29 mouse cellular contexts compared by ENCODE assay signal in genomic region chr9:75787121-75787520, GRCm38 (mm10). TPM values are rescaled to one million over a fixed set of nuclear protein-coding genes. Genes with fewer than 3 reads are reported as not detected.
A peak's percentile ranks its signal among the peaks of the same experiment; 100 is the strongest.
DNase-seq lines count a peak whose midpoint lies in the region; ATAC-seq and TF ChIP-seq lines count a peak whose summit lies in the region.
"Had no signal": no experiment of that assay in that cellular context is flagged by ENCODE, and none has a peak within 500 bp of the region (broad histone marks: within the 10 kb centered on the region; RNA-seq: fewer than 3 reads in every experiment).

No protein-coding gene starts in this region.

- no peak overlapping the region for H3K4me3 ChIP-seq in midbrain, embryonic 11.5 days (ENCODE audit: low read depth, low read length)
- H3K4me3 ChIP-seq in midbrain, embryonic 14.5 days (replicated peaks; ENCODE audit: low read depth, low read length) = no peak overlapping the region
- no peak overlapping the region for H3K4me3 ChIP-seq in intestine, embryonic 16.5 days (ENCODE audit: low read length)
- H3K4me3 ChIP-seq in layer of hippocampus, adult 2 months = no peak overlapping the region
- H3K4me3 ChIP-seq in limb, embryonic 10.5 days = no peak overlapping the region
- H3K4me3 ChIP-seq: embryonic facial prominence, embryonic 12.5 days; heart, adult 2 months; heart, embryonic 13.5 days; midbrain, embryonic 15.5 days; neural tube, embryonic 15.5 days had no signal

- no peak for ATAC-seq in midbrain, embryonic 11.5 days (ENCODE audit: low FRiP score)
- ATAC-seq in midbrain, embryonic 14.5 days (ENCODE audit: low FRiP score, low TSS enrichment) = no peak
- no peak for ATAC-seq in intestine, embryonic 16.5 days
- ATAC-seq: forebrain, embryonic 14.5 days; lung, postnatal 0 days; midbrain, embryonic 15.5 days had no signal

- H3K4me2 ChIP-seq in midbrain, embryonic 11.5 days = no peak overlapping the region
- H3K4me2 ChIP-seq in midbrain, embryonic 14.5 days (ENCODE audit: low read length) = no peak overlapping the region
- H3K4me2 ChIP-seq in intestine, embryonic 16.5 days (ENCODE audit: low read depth, low read length) = no peak overlapping the region
- H3K4me2 ChIP-seq: embryonic facial prominence, embryonic 12.5 days; heart, embryonic 13.5 days; hindbrain, embryonic 14.5 days; midbrain, embryonic 15.5 days; neural tube, embryonic 15.5 days had no signal

- peak; percentile 35 for DNase-seq in midbrain, embryonic 11.5 days (ENCODE audit: low spot score, missing footprints)
- no peak for DNase-seq in midbrain, embryonic 14.5 days
- DNase-seq in layer of hippocampus, adult 2 months (ENCODE audit: low spot score in 2 of 2) = peak; percentile 51 to 68
- DNase-seq in layer of hippocampus, postnatal 36 days = peak; percentile 40 to 51
- DNase-seq in kidney, postnatal 25 days = no peak
- no peak for DNase-seq in frontal cortex, postnatal 25 days (ENCODE audit: low spot score in 2 of 2)
- no peak for DNase-seq in limb, embryonic 10.5 days (ENCODE audit: low spot score)
- DNase-seq: adrenal gland, postnatal 25 days; B cell, adult 2 months; cerebellum, adult 8-10 months; heart, adult 2 months; heart, postnatal 10 days; kidney, adult 8-10 months; lung, adult 18-20 months; right cerebral cortex, adult 18-20 months had no signal

- H3K27me3 ChIP-seq in midbrain, embryonic 11.5 days (ENCODE audit: control insufficient read depth, insufficient read depth, low read length) = no peaks in the 10 kb centered on the region
- H3K27me3 ChIP-seq in midbrain, embryonic 14.5 days (ENCODE audit: control insufficient read depth, insufficient read depth, low read length) = no peaks in the 10 kb centered on the region
- H3K27me3 ChIP-seq in intestine, embryonic 16.5 days (replicated peaks; ENCODE audit: control insufficient read depth, insufficient read depth, low read length) = no peaks in the 10 kb centered on the region
- no peaks in the 10 kb centered on the region for H3K27me3 ChIP-seq in limb, embryonic 10.5 days (ENCODE audit: low read depth, poor library complexity, severe bottlenecking)
- H3K27me3 ChIP-seq: embryonic facial prominence, embryonic 12.5 days; heart, embryonic 13.5 days; midbrain, embryonic 15.5 days; neural tube, embryonic 15.5 days had no signal

- no peak for TF ChIP-seq CTCF in layer of hippocampus, adult 2 months (conservative IDR thresholded peaks at IDR 0.05)

- no peak overlapping the region for H3K27ac ChIP-seq in midbrain, embryonic 11.5 days (ENCODE audit: low read depth, low read length)
- no peak overlapping the region for H3K27ac ChIP-seq in midbrain, embryonic 14.5 days (replicated peaks; ENCODE audit: low read depth, low read length)
- peak overlapping the region; percentile 16; the same call in 1 of the 2 replicates for H3K27ac ChIP-seq in intestine, embryonic 16.5 days (ENCODE audit: low read length)
- no peak overlapping the region for H3K27ac ChIP-seq in layer of hippocampus, adult 2 months
- H3K27ac ChIP-seq in limb, embryonic 10.5 days = no peak overlapping the region
- H3K27ac ChIP-seq: embryonic facial prominence, embryonic 12.5 days; heart, adult 2 months; heart, embryonic 13.5 days; hindbrain, embryonic 14.5 days; kidney, postnatal 0 days; macrophage; midbrain, embryonic 15.5 days; neural tube, embryonic 15.5 days; stomach, postnatal 0 days had no signal

- no peaks in the 10 kb centered on the region for H3K9me3 ChIP-seq in midbrain, embryonic 11.5 days (ENCODE audit: control insufficient read depth, low read length)
- no peaks in the 10 kb centered on the region for H3K9me3 ChIP-seq in midbrain, embryonic 14.5 days (ENCODE audit: control insufficient read depth, low read length)
- no peaks in the 10 kb centered on the region for H3K9me3 ChIP-seq in intestine, embryonic 16.5 days (ENCODE audit: control insufficient read depth, low read length)
- no peaks in the 10 kb centered on the region for H3K9me3 ChIP-seq in limb, embryonic 10.5 days (replicated peaks)
- H3K9me3 ChIP-seq: embryonic facial prominence, embryonic 12.5 days; heart, embryonic 13.5 days; midbrain, embryonic 15.5 days; neural tube, embryonic 15.5 days had no signal

- H3K4me1 ChIP-seq in midbrain, embryonic 11.5 days (ENCODE audit: control insufficient read depth, insufficient read depth, low read length) = no peaks in the 10 kb centered on the region
- no peaks in the 10 kb centered on the region for H3K4me1 ChIP-seq in midbrain, embryonic 14.5 days (ENCODE audit: control insufficient read depth, insufficient read depth, low read length)
- no peaks in the 10 kb centered on the region for H3K4me1 ChIP-seq in intestine, embryonic 16.5 days (ENCODE audit: control insufficient read depth, insufficient read depth, low read length)
- H3K4me1 ChIP-seq in limb, embryonic 10.5 days = peaks cover 8% of the 10 kb centered on the region; the same call in 1 of the 2 replicates
- H3K4me1 ChIP-seq: embryonic facial prominence, embryonic 12.5 days; midbrain, embryonic 15.5 days; neural tube, embryonic 15.5 days had no signal

- H3K9ac ChIP-seq in midbrain, embryonic 11.5 days (ENCODE audit: low read length) = no peak overlapping the region
- H3K9ac ChIP-seq in midbrain, embryonic 14.5 days (replicated peaks; ENCODE audit: low read length) = no peak overlapping the region
- H3K9ac ChIP-seq in intestine, embryonic 16.5 days (ENCODE audit: low read depth, low read length) = no peak overlapping the region
- H3K9ac ChIP-seq: embryonic facial prominence, embryonic 12.5 days; heart, embryonic 13.5 days; hindbrain, embryonic 14.5 days; midbrain, embryonic 15.5 days; neural tube, embryonic 15.5 days had no signal

- H3K36me3 ChIP-seq in midbrain, embryonic 11.5 days (ENCODE audit: control insufficient read depth, insufficient read depth, low read length) = no peaks in the 10 kb centered on the region
- no peaks in the 10 kb centered on the region for H3K36me3 ChIP-seq in midbrain, embryonic 14.5 days (ENCODE audit: control insufficient read depth, insufficient read depth, low read length)
- no peaks in the 10 kb centered on the region for H3K36me3 ChIP-seq in intestine, embryonic 16.5 days (ENCODE audit: control insufficient read depth, insufficient read depth, low read length)
- no peaks in the 10 kb centered on the region for H3K36me3 ChIP-seq in limb, embryonic 10.5 days
- H3K36me3 ChIP-seq: embryonic facial prominence, embryonic 12.5 days; heart, embryonic 13.5 days; midbrain, embryonic 15.5 days; neural tube, embryonic 15.5 days had no signal

- WGBS in midbrain, embryonic 11.5 days = 91% methylated on average over 15 of the region's 15 CpGs
- WGBS in midbrain, embryonic 14.5 days = 94% methylated on average over 15 of the region's 15 CpGs
- WGBS in intestine, embryonic 16.5 days = 71% methylated on average over 15 of the region's 15 CpGs
- 89% methylated on average over 15 of the region's 15 CpGs for WGBS in limb, embryonic 10.5 days

RNA-seq across cellular contexts. Expression of gene Bmp5, which starts 12.0 kb away (rescaled TPM):
- polyA plus RNA-seq in midbrain, embryonic 11.5 days (2014; fragmentation: Nextera tagmentation; extraction: Ambion mirVana) = 3.4 and 4.0 TPM in 2 replicates
- 0.50 and 3.7 TPM in 2 replicates for polyA plus RNA-seq in midbrain, embryonic 14.5 days (2014; fragmentation: Nextera tagmentation; extraction: Ambion mirVana)
- 7.2 and 7.8 TPM in 2 replicates for polyA plus RNA-seq in intestine, embryonic 16.5 days (2015; fragmentation: Nextera tagmentation; extraction: Ambion mirVana)
- 1 to 10 TPM in 1 of 2 experiments, under 1 TPM in 1; 0.81 to 1.2 TPM for total RNA-seq in layer of hippocampus, adult 2 months (2021)
- total RNA-seq in layer of hippocampus, postnatal 36 days (2021) = 1 to 10 TPM in 1 of 2 experiments, under 1 TPM in 1; 0.60 to 2.2 TPM
- 2.1 and 3.7 TPM in 2 replicates for polyA plus RNA-seq in limb, embryonic 10.5 days (2016; fragmentation: Nextera tagmentation; extraction: Ambion mirVana)
- total RNA-seq: hematopoietic stem cell, adult 5-6 weeks; megakaryocyte-erythroid progenitor cell, adult 5-6 weeks had no signal
- polyA plus RNA-seq: macrophage; spleen, adult 2 months had no signal

Comparison
In these comparisons a context has a peak if more than half of its experiments do, and no peak if none do; other contexts are left out.
1. DNase-seq: peak in midbrain, embryonic 11.5 days (single experiment), layer of hippocampus, adult 2 months (2 of 2) and layer of hippocampus, postnatal 36 days (2 of 2); none in midbrain, embryonic 14.5 days (single experiment), kidney, postnatal 25 days (0 of 2), frontal cortex, postnatal 25 days (0 of 2) and limb, embryonic 10.5 days (single experiment).